Mouse (Mus musculus): ENCODE measurements around the gene Git1.

- TF ChIP-seq CTCF (IDR thresholded peaks at IDR 0.05; ENCODE audit: borderline replicate concordance, extremely low read depth, insufficient read depth, insufficient read length), result no peak
- no peak for TF ChIP-seq POLR2A (IDR thresholded peaks at IDR 0.05; ENCODE audit: borderline replicate concordance, extremely low read depth, insufficient read depth, insufficient read length, poor library complexity, severe bottlenecking)
Measured at GRCm38 (mm10) chr11:77472775-77473174, 20.6 kb upstream of the Git1 start.
